Mouse (Mus musculus) neural tube, embryonic 15.5 days (tissue): Measurements from ENCODE around the gene Grm1. TPM values are rescaled to one million over a fixed set of nuclear protein-coding genes. Genes with fewer than 3 reads are reported as not detected.

Source experiments
- ATAC-seq: fragments of 200-750 bp; cut with Nextera tagmentation; 2 replicates; pipeline ENCODE4 v1.8.0; 2017; ENCODE audit warnings: mild to moderate bottlenecking, moderate TSS enrichment, moderate library complexity; ENCODE audit not compliant: low FRiP score
- H3K27ac ChIP-seq: fragments of 300-500 bp; sonication (generic); replicated peaks from 2 replicates; pipeline ENCODE4 v1.5.1; 2015; ENCODE audit warnings: mild to moderate bottlenecking, inconsistent platforms
- H3K27me3 ChIP-seq: fragments of 300-500 bp; sonication (generic); replicated peaks from 2 replicates; pipeline ENCODE4 v1.6.1; 2015; ENCODE audit warnings: inconsistent platforms
- H3K36me3 ChIP-seq: fragments of 300-500 bp; sonication (generic); 2 replicates; pipeline ENCODE4 v1.6.1; 2015; ENCODE audit warnings: inconsistent platforms
- H3K4me1 ChIP-seq: fragments of 300-500 bp; sonication (generic); 2 replicates; pipeline ENCODE4 v1.6.1; 2015; ENCODE audit warnings: inconsistent platforms
- H3K4me2 ChIP-seq: fragments of 300-500 bp; sonication (generic); 2 replicates; pipeline ENCODE4 v1.6.1; 2015; ENCODE audit warnings: inconsistent platforms, mild to moderate bottlenecking, moderate library complexity
- H3K4me3 ChIP-seq: fragments of 300-500 bp; sonication (generic); replicated peaks from 2 replicates; pipeline ENCODE4 v1.5.1; 2015; ENCODE audit warnings: mild to moderate bottlenecking, inconsistent platforms
- H3K9ac ChIP-seq: fragments of 300-500 bp; sonication (generic); replicated peaks from 2 replicates; pipeline ENCODE4 v1.6.1; 2015; ENCODE audit warnings: mild to moderate bottlenecking, inconsistent platforms
- H3K9me3 ChIP-seq: fragments of 300-500 bp; sonication (generic); replicated peaks from 2 replicates; pipeline ENCODE4 v1.6.1; 2016; ENCODE audit warnings: inconsistent platforms
- WGBS: fragments of 180-500 bp; shearing (Covaris S2); methylation state at CpG from one replicate; pipeline ENCODE4 v1.1.7; 2015; ENCODE audit warnings: mixed read lengths; 5-methylcytosine and 5-hydroxymethylcytosine counted together
- polyA plus RNA-seq: library from polyadenylated mRNA; unstranded; fragments of >200 nt; fragmentation: Nextera tagmentation; extraction: Ambion mirVana; gene quantifications from 2 replicates; pipeline ENCODE4 v1.2.1, GENCODE M21; 2015

Grm1 gene
- polyA plus RNA-seq, 1 experiment from 2014 or later, result 7.3 TPM

DNA sequence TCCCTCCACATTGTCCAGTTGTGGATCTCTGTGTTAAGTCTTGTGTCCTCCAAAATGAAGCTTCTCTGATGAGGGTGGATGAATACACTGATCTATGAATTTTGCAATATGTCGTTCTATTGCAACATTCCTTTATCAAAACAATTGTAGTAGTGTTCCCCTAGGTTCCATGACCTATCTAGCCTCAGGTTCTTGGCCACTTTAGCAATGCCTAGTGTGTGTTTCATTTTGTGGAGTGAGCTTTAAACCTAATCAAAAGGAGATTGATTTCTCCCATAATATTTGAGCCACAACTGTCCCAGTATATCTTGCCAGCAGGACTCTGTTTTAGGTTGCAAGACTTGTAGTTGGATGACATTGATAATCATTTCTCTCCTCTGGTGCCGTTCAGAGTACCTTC lies 211.9 kb downstream of the Grm1 start:
- no peak overlapping the region for H3K4me2 ChIP-seq
- no peak for ATAC-seq
- H3K9ac ChIP-seq, result no peak overlapping the region
- H3K4me3 ChIP-seq, result no peak overlapping the region
- H3K27me3 ChIP-seq, result no peaks in the 10 kb centered on the region
- H3K36me3 ChIP-seq, result no peaks in the 10 kb centered on the region
- H3K9me3 ChIP-seq, result no peaks in the 10 kb centered on the region
- no peaks in the 10 kb centered on the region for H3K4me1 ChIP-seq
- 88% methylated on average over 2 of the region's 2 CpGs for WGBS
- no peak overlapping the region for H3K27ac ChIP-seq

GRCm38 (mm10) chr10:10866278-10866677 lies 215.9 kb downstream of the Grm1 start:
- ATAC-seq, result no peak
- WGBS, result 95% methylated on average over 2 of the region's 2 CpGs
- H3K36me3 ChIP-seq, result no peaks in the 10 kb centered on the region
- no peaks in the 10 kb centered on the region for H3K9me3 ChIP-seq
- H3K4me2 ChIP-seq, result no peak overlapping the region
- H3K27ac ChIP-seq, result no peak overlapping the region
- H3K4me1 ChIP-seq, result no peaks in the 10 kb centered on the region
- H3K4me3 ChIP-seq, result no peak overlapping the region
- H3K27me3 ChIP-seq, result no peaks in the 10 kb centered on the region
- H3K9ac ChIP-seq, result no peak overlapping the region

GRCm38 (mm10) chr10:10864759-10865158 lies 217.4 kb downstream of the Grm1 start:
- Histone ChIP-seq H3K27me3 (no peaks in the 10 kb centered on the region), H3K4me2 (no peak overlapping the region), H3K27ac (no peak overlapping the region), H3K4me1 (no peaks in the 10 kb centered on the region), H3K4me3 (no peak overlapping the region), H3K9ac (no peak overlapping the region), H3K36me3 (no peaks in the 10 kb centered on the region), H3K9me3 (no peaks in the 10 kb centered on the region)
- no peak for ATAC-seq
- 70% methylated on average over 5 of the region's 5 CpGs for WGBS

GRCm38 (mm10) chr10:10847376-10848286 lies 234.5 kb downstream of the Grm1 start:
- Histone ChIP-seq H3K27me3 (no peaks in the 10 kb centered on the region), H3K9me3 (no peaks in the 10 kb centered on the region), H3K4me1 (no peaks in the 10 kb centered on the region), H3K27ac (no peak overlapping the region), H3K9ac (no peak overlapping the region), H3K4me3 (no peak overlapping the region), H3K4me2 (no peak overlapping the region), H3K36me3 (no peaks in the 10 kb centered on the region)
- 55% methylated on average over 7 of the region's 7 CpGs for WGBS
- no peak for ATAC-seq

DNA sequence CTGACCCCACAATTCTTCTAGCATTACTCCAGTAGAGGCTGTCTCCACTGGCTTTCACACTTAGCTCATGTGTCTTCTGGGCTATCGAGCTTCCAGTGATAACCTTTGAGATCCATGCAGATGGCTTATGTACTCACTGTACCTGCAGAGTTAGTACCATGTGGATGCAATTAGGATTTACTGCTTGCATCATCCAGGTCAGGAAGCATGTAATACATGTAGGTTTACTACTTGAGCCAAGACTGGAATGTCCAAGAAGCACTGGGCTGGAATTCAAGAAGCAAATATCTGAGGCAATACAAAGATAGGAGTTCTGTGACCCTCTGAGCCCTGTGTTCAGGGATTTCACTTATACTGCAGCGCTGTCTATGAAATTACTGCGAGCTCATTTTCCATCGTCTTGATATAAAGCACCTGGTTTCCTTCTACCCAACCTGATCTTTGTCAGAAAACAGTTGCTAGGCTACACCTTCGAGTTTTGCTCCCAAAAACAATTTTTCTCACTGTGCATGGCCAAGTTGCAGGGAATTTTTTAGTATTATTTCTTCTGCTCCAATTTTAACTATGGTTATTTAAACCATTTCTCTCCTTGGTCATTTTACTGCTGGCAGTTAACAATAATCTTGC lies 237.0 kb downstream of the Grm1 start:
- no peak overlapping the region for H3K27ac ChIP-seq
- 84% methylated on average over 5 of the region's 5 CpGs for WGBS
- no peaks in the 10 kb centered on the region for H3K9me3 ChIP-seq

DNA sequence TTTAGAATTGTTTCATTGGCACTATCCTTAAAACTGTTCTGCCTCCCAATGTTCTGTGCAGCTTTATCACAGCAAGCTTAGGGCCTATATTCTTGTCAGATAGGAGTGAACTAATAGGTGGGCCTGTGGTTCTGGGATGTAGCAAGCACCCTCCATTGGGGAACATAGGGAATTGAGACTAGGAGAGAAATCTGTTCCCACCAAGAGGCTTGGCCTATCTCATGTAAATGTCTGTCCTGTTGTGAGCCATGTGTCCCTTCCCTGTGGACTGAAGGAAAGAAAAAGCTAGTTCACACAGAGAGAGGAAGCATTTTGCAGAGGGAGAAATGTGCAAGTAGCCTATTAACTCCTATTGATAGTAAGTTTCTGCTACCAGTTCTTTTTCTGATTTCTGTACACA lies 246.8 kb downstream of the Grm1 start:
- Histone ChIP-seq H3K27ac (no peak overlapping the region), H3K9ac (no peak overlapping the region), H3K9me3 (no peaks in the 10 kb centered on the region), H3K4me3 (no peak overlapping the region), H3K27me3 (no peaks in the 10 kb centered on the region), H3K36me3 (no peaks in the 10 kb centered on the region), H3K4me2 (no peak overlapping the region), H3K4me1 (no peaks in the 10 kb centered on the region)
- no peak for ATAC-seq

More for the DNA sequence above, 237.0 kb downstream of the Grm1 start:
- ATAC-seq, result no peak
- Histone ChIP-seq H3K4me2 (no peak overlapping the region), H3K9ac (no peak overlapping the region), H3K27me3 (no peaks in the 10 kb centered on the region), H3K4me1 (no peaks in the 10 kb centered on the region), H3K36me3 (no peaks in the 10 kb centered on the region), H3K4me3 (no peak overlapping the region)

GRCm38 (mm10) chr10:10834828-10835227 lies 247.3 kb downstream of the Grm1 start:
- WGBS, result 86% methylated on average over 3 of the region's 3 CpGs
- Histone ChIP-seq H3K27ac (no peak overlapping the region), H3K4me3 (no peak overlapping the region), H3K9ac (no peak overlapping the region), H3K36me3 (no peaks in the 10 kb centered on the region), H3K4me1 (no peaks in the 10 kb centered on the region), H3K9me3 (no peaks in the 10 kb centered on the region), H3K4me2 (no peak overlapping the region), H3K27me3 (no peaks in the 10 kb centered on the region)
- ATAC-seq, result no peak

DNA sequence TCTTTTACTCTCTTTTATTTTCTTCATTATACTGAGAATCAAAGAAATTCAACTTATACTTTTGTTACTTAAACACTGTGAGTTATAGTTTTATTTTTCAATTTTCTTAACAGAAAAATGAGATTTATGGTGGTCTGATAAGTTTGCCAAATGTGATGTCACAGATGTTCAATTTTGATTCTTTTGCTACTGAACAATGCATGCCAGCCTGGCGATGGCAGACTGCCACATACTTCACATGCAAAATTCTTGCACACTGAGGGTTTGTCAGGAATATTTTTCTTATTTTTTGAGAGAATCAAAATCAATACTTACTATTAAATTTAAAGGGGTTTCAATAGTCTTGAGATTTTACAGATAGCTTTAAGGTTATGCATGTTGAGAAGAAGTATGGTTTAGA lies 251.0 kb downstream of the Grm1 start:
- H3K4me2 ChIP-seq, result no peak overlapping the region
- H3K4me3 ChIP-seq, result no peak overlapping the region
- no peak for ATAC-seq
- H3K9me3 ChIP-seq, result no peaks in the 10 kb centered on the region
- no peak overlapping the region for H3K27ac ChIP-seq
- no peaks in the 10 kb centered on the region for H3K4me1 ChIP-seq
- H3K9ac ChIP-seq, result no peak overlapping the region
- WGBS, result 87% methylated on average over 1 of the region's 1 CpGs
- no peaks in the 10 kb centered on the region for H3K27me3 ChIP-seq
- no peaks in the 10 kb centered on the region for H3K36me3 ChIP-seq

GRCm38 (mm10) chr10:10827308-10827707 lies 254.8 kb downstream of the Grm1 start:
- H3K4me3 ChIP-seq, result no peak overlapping the region
- no peak overlapping the region for H3K4me2 ChIP-seq
- no peak overlapping the region for H3K9ac ChIP-seq
- no peaks in the 10 kb centered on the region for H3K36me3 ChIP-seq
- no peaks in the 10 kb centered on the region for H3K4me1 ChIP-seq
- ATAC-seq, result no peak
- H3K27ac ChIP-seq, result no peak overlapping the region
- no peaks in the 10 kb centered on the region for H3K9me3 ChIP-seq
- 61% methylated on average over 1 of the region's 1 CpGs for WGBS
- no peaks in the 10 kb centered on the region for H3K27me3 ChIP-seq

DNA sequence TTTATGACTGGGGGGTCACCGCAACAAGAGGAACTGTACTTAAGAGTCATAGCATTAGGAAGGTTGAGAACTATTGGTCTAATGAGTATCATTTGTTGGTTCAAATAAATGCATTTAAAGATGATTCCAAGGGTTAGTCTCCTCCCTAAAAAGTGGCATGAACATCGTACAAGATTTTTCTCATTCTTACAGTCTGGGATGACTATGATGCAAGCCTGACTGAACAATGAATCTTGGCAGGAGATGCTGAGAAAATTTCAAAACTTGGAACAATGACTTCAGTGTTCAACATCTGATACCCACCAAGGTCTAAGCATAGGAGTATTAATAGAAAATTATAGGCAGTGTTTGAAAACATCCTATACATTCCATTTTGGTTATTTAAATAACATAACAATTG lies 264.1 kb downstream of the Grm1 start:
- Histone ChIP-seq H3K4me2 (no peak overlapping the region), H3K9me3 (no peaks in the 10 kb centered on the region), H3K9ac (no peak overlapping the region), H3K27ac (no peak overlapping the region), H3K27me3 (no peaks in the 10 kb centered on the region), H3K4me1 (no peaks in the 10 kb centered on the region), H3K4me3 (no peak overlapping the region), H3K36me3 (no peaks in the 10 kb centered on the region)
- no peak for ATAC-seq
- 95% methylated on average over 2 of the region's 2 CpGs for WGBS

GRCm38 (mm10) chr10:10814631-10815216 lies 267.4 kb downstream of the Grm1 start:
- no peak for ATAC-seq
- Histone ChIP-seq H3K9me3 (no peaks in the 10 kb centered on the region), H3K4me2 (no peak overlapping the region), H3K9ac (no peak overlapping the region), H3K36me3 (no peaks in the 10 kb centered on the region), H3K4me1 (no peaks in the 10 kb centered on the region), H3K27ac (no peak overlapping the region), H3K27me3 (no peaks in the 10 kb centered on the region), H3K4me3 (no peak overlapping the region)
- WGBS, result 82% methylated on average over 2 of the region's 2 CpGs
